Mouse (Mus musculus): ENCODE data around the gene Acot9. TPM values are rescaled to one million over a fixed set of nuclear protein-coding genes. Genes with fewer than 3 reads are reported as not detected.

Gene Acot9
- polyA plus RNA-seq (2014; fragmentation: Nextera tagmentation; extraction: Ambion mirVana): 36.4 and 42.7 TPM in 2 replicates

- WGBS: 29% methylated on average over 37 of the region's 37 CpGs
- H3K36me3 ChIP-seq (ENCODE audit: control insufficient read depth, insufficient read depth, low read length): no peaks in the 10 kb centered on the region
- peak within 1 kb of the TSS; percentile 61 for H3K9ac ChIP-seq (ENCODE audit: low read length)
- no peaks in the 10 kb centered on the region for H3K27me3 ChIP-seq (replicated peaks; ENCODE audit: control insufficient read depth, insufficient read depth, low read length)
- no peak within 1 kb of the TSS for H3K27ac ChIP-seq (ENCODE audit: low read depth, low read length)
- peak; percentile 100 for ATAC-seq
- DNase-seq (ENCODE audit: low spot score): peak; percentile 84
- peak within 1 kb of the TSS; percentile 41 for H3K4me3 ChIP-seq (ENCODE audit: low read depth, low read length)
- no peaks in the 10 kb centered on the region for H3K4me1 ChIP-seq (ENCODE audit: control insufficient read depth, insufficient read depth, low read length)
- peak within 1 kb of the TSS; percentile 49 for H3K4me2 ChIP-seq (ENCODE audit: low read length)
- no peaks in the 10 kb centered on the region for H3K9me3 ChIP-seq (replicated peaks; ENCODE audit: control insufficient read depth, low read length)
Measured at GRCm38 (mm10) chrX:155262235-155262914, at the start of gene Acot9. Gene Acot9 (plus strand): TSS chrX:155262443.

GRCm38 (mm10) chrX:155214291-155215136 is 47.7 kb upstream of the Acot9 start:
- Histone ChIP-seq H3K9ac (ENCODE audit: low read length) (no peak overlapping the region), H3K9me3 (replicated peaks; ENCODE audit: control insufficient read depth, low read length) (no peaks in the 10 kb centered on the region), H3K4me3 (ENCODE audit: low read depth, low read length) (no peak overlapping the region), H3K27ac (ENCODE audit: low read depth, low read length) (no peak overlapping the region), H3K36me3 (ENCODE audit: control insufficient read depth, insufficient read depth, low read length) (no peaks in the 10 kb centered on the region), H3K27me3 (replicated peaks; ENCODE audit: control insufficient read depth, insufficient read depth, low read length) (no peaks in the 10 kb centered on the region), H3K4me2 (ENCODE audit: low read length) (no peak overlapping the region), H3K4me1 (ENCODE audit: control insufficient read depth, insufficient read depth, low read length) (no peaks in the 10 kb centered on the region)
- 87% methylated on average over 5 of the region's 5 CpGs for WGBS
- no peak for ATAC-seq
- DNase-seq (ENCODE audit: low spot score): no peak

GRCm38 (mm10) chrX:155215501-155216248 is 46.6 kb upstream of the Acot9 start:
- H3K4me2 ChIP-seq (ENCODE audit: low read length): peak overlapping the region; percentile 52
- no peaks in the 10 kb centered on the region for H3K36me3 ChIP-seq (ENCODE audit: control insufficient read depth, insufficient read depth, low read length)
- peak overlapping the region; percentile 39 for H3K4me3 ChIP-seq (ENCODE audit: low read depth, low read length)
- peak overlapping the region; percentile 49 for H3K9ac ChIP-seq (ENCODE audit: low read length)
- ATAC-seq (peak; percentile 64), DNase-seq (ENCODE audit: low spot score) (no peak)
- no peak overlapping the region for H3K27ac ChIP-seq (ENCODE audit: low read depth, low read length)
- no peaks in the 10 kb centered on the region for H3K4me1 ChIP-seq (ENCODE audit: control insufficient read depth, insufficient read depth, low read length)
- no peaks in the 10 kb centered on the region for H3K9me3 ChIP-seq (replicated peaks; ENCODE audit: control insufficient read depth, low read length)
- 43% methylated on average over 22 of the region's 24 CpGs for whole genome bisulfite sequencing
- H3K27me3 ChIP-seq (replicated peaks; ENCODE audit: control insufficient read depth, insufficient read depth, low read length): no peaks in the 10 kb centered on the region

GRCm38 (mm10) chrX:155216271-155216670 is 46.0 kb upstream of the Acot9 start, which contains the start of gene Sat1:
Gene Sat1 (minus strand): TSS chrX:155216449.
- 22% methylated on average over 24 of the region's 26 CpGs for WGBS
- Histone ChIP-seq H3K9me3 (replicated peaks; ENCODE audit: control insufficient read depth, low read length) (no peaks in the 10 kb centered on the region), H3K4me3 (ENCODE audit: low read depth, low read length) (peak within 1 kb of the TSS; percentile 39), H3K27me3 (replicated peaks; ENCODE audit: control insufficient read depth, insufficient read depth, low read length) (no peaks in the 10 kb centered on the region), H3K27ac (ENCODE audit: low read depth, low read length) (no peak within 1 kb of the TSS), H3K4me1 (ENCODE audit: control insufficient read depth, insufficient read depth, low read length) (no peaks in the 10 kb centered on the region), H3K36me3 (ENCODE audit: control insufficient read depth, insufficient read depth, low read length) (no peaks in the 10 kb centered on the region), H3K4me2 (ENCODE audit: low read length) (peak within 1 kb of the TSS; percentile 52), H3K9ac (ENCODE audit: low read length) (peak within 1 kb of the TSS; percentile 49)
- peak; percentile 98 for ATAC-seq
- peak; percentile 87 for DNase-seq (ENCODE audit: low spot score)

- Histone ChIP-seq H3K27me3 (replicated peaks; ENCODE audit: control insufficient read depth, insufficient read depth, low read length) (no peaks in the 10 kb centered on the region), H3K9ac (ENCODE audit: low read length) (no peak overlapping the region), H3K27ac (ENCODE audit: low read depth, low read length) (no peak overlapping the region), H3K9me3 (replicated peaks; ENCODE audit: control insufficient read depth, low read length) (no peaks in the 10 kb centered on the region), H3K36me3 (ENCODE audit: control insufficient read depth, insufficient read depth, low read length) (no peaks in the 10 kb centered on the region), H3K4me1 (ENCODE audit: control insufficient read depth, insufficient read depth, low read length) (no peaks in the 10 kb centered on the region), H3K4me3 (ENCODE audit: low read depth, low read length) (no peak overlapping the region), H3K4me2 (ENCODE audit: low read length) (no peak overlapping the region)
- no peak for DNase-seq (ENCODE audit: low spot score)
- ATAC-seq: no peak
- WGBS: 73% methylated on average over 2 of the region's 2 CpGs
Measured at GRCm38 (mm10) chrX:155218277-155218676, 44.0 kb upstream of the Acot9 start.

- Histone ChIP-seq H3K4me1 (ENCODE audit: control insufficient read depth, insufficient read depth, low read length) (no peaks in the 10 kb centered on the region), H3K36me3 (ENCODE audit: control insufficient read depth, insufficient read depth, low read length) (no peaks in the 10 kb centered on the region), H3K27me3 (replicated peaks; ENCODE audit: control insufficient read depth, insufficient read depth, low read length) (no peaks in the 10 kb centered on the region), H3K4me2 (ENCODE audit: low read length) (no peak overlapping the region), H3K4me3 (ENCODE audit: low read depth, low read length) (no peak overlapping the region), H3K9ac (ENCODE audit: low read length) (no peak overlapping the region), H3K9me3 (replicated peaks; ENCODE audit: control insufficient read depth, low read length) (no peaks in the 10 kb centered on the region), H3K27ac (ENCODE audit: low read depth, low read length) (no peak overlapping the region)
- DNase-seq (ENCODE audit: low spot score) (no peak), ATAC-seq (no peak)
Measured at GRCm38 (mm10) chrX:155256856-155257255, 5.4 kb upstream of the Acot9 start.

GRCm38 (mm10) chrX:155262915-155263252 is 641 bp downstream of the Acot9 start:
- ATAC-seq: no peak
- 65% methylated on average over 1 of the region's 1 CpGs for WGBS

GRCm38 (mm10) chrX:155278483-155278882 is 16.2 kb downstream of the Acot9 start:
- H3K9ac ChIP-seq (ENCODE audit: low read length): no peak overlapping the region
- H3K4me2 ChIP-seq (ENCODE audit: low read length): no peak overlapping the region
- H3K9me3 ChIP-seq (replicated peaks; ENCODE audit: control insufficient read depth, low read length): no peaks in the 10 kb centered on the region
- H3K4me1 ChIP-seq (ENCODE audit: control insufficient read depth, insufficient read depth, low read length): no peaks in the 10 kb centered on the region
- H3K36me3 ChIP-seq (ENCODE audit: control insufficient read depth, insufficient read depth, low read length): no peaks in the 10 kb centered on the region
- ATAC-seq: no peak
- 69% methylated on average over 4 of the region's 4 CpGs for WGBS
- H3K27me3 ChIP-seq (replicated peaks; ENCODE audit: control insufficient read depth, insufficient read depth, low read length): no peaks in the 10 kb centered on the region
- H3K27ac ChIP-seq (ENCODE audit: low read depth, low read length): no peak overlapping the region
- H3K4me3 ChIP-seq (ENCODE audit: low read depth, low read length): no peak overlapping the region
- DNase-seq (ENCODE audit: low spot score): no peak

More at GRCm38 (mm10) chrX:155262915-155263252, 641 bp downstream of the Acot9 start:
- H3K36me3 ChIP-seq (ENCODE audit: control insufficient read depth, insufficient read depth, low read length): no peaks in the 10 kb centered on the region
- no peaks in the 10 kb centered on the region for H3K9me3 ChIP-seq (replicated peaks; ENCODE audit: control insufficient read depth, low read length)
- H3K27ac ChIP-seq (ENCODE audit: low read depth, low read length): no peak overlapping the region
- peak overlapping the region; percentile 61 for H3K9ac ChIP-seq (ENCODE audit: low read length)
- peak overlapping the region; percentile 41 for H3K4me3 ChIP-seq (ENCODE audit: low read depth, low read length)
- no peak for DNase-seq (ENCODE audit: low spot score)
- H3K4me1 ChIP-seq (ENCODE audit: control insufficient read depth, insufficient read depth, low read length): no peaks in the 10 kb centered on the region
- no peaks in the 10 kb centered on the region for H3K27me3 ChIP-seq (replicated peaks; ENCODE audit: control insufficient read depth, insufficient read depth, low read length)
- H3K4me2 ChIP-seq (ENCODE audit: low read length): peak overlapping the region; percentile 49

Measured in forebrain, embryonic 14.5 days (tissue).